Mouse (Mus musculus) olfactory bulb, adult 2 months (tissue): ENCODE measurements around the gene Egln2.

Source experiments
- CTCF ChIP-seq: fragments of 200-500 bp; IDR thresholded peaks from 2 replicates; pipeline ENCODE4 v1.5.1; 2012; ENCODE audit warnings: low read depth, mild to moderate bottlenecking, low read length, moderate library complexity; ENCODE audit not compliant: insufficient read depth
- POLR2A ChIP-seq: fragments of 200-500 bp; IDR thresholded peaks from 2 replicates; pipeline ENCODE4 v1.6.1; 2012; ENCODE audit warnings: mild to moderate bottlenecking, low read depth, low read length, moderate library complexity; ENCODE audit not compliant: insufficient read depth

DNA sequence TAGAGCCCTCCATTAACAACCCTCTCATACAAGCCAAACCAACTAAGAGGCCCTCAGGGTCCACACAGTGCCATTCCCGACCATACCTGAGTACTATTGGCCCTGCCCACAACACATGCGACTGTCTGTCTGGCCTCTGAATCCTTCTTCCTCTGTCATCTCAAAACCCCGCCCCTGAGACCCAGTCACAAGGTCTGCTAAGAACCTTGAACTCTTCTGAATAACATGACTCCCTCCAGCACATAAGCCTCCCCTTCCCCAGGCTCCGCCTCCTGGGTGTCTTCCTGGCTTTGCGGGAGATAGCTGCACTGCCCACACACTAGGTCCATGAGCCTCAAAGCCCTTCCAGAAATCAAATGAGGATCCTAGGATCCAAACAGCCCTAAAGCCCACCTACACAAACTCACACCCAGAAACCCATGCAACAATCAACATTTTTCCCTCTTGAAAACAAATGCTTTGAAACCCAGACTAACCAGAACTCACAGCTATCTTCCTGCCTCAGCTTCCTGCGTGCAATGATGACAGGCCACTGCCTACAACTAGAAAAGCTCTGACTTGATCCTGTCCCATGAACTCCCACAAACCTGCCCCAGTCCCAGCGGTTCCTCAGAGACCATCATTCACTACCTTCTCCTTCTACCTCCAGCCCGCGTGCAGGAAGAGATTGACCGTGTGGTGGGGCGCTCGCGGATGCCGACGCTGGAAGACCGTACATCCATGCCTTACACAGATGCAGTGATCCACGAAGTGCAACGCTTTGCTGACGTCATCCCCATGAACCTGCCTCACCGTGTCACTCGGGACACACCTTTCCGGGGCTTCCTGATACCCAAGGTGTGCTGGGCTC, 35.9 kb downstream of the Egln2 start:
- TF ChIP-seq POLR2A: no peak
- TF ChIP-seq CTCF: no peak
